Mouse (Mus musculus) urinary bladder, adult 2 months (tissue): ENCODE measurements around the gene Chrna1. TPM values are rescaled to one million over a fixed set of nuclear protein-coding genes. Genes with fewer than 3 reads are reported as not detected.
"Not testable (repeated sequence)": the region's sequence is repeated elsewhere in the genome, so short reads cannot be mapped to it uniquely, and the experiment has no call there.

Experiments used
- DNase-seq: peaks from one replicate; pipeline ENCODE4 v3.0.0; 2022; ENCODE audit warnings: low spot score
- polyA plus RNA-seq: library from polyadenylated mRNA; depleted of rRNA; stranded (reverse); fragments of >200 nt; gene quantifications from 2 replicates; pipeline ENCODE4 v1.2.3, GENCODE M21; 2012

The Chrna1 gene
- polyA plus RNA-seq, 1 experiment, result not detected

GRCm38 (mm10) chr2:73557956-73558355 lies 22.2 kb downstream of the Chrna1 start:
- DNase-seq, result no peak

DNA sequence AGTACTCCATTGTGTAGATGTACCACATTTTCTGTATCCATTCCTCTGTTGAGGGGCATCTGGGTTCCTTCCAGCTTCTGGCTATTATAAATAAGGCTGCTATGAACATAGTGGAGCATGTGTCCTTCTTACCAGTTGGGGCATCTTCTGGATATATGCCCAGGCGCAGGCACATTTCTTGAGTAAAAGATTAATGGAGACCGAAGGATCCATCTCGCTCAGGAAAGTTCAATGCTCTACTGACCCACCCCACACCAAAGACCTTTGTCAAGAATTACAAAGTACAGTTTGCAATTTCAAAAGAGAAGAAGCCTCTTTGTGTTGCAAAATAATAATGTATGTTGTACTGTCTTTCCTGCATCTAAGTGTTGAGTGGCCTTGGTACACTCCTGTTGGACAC lies 23.1 kb downstream of the Chrna1 start:
- not testable (repeated sequence) for DNase-seq

DNA sequence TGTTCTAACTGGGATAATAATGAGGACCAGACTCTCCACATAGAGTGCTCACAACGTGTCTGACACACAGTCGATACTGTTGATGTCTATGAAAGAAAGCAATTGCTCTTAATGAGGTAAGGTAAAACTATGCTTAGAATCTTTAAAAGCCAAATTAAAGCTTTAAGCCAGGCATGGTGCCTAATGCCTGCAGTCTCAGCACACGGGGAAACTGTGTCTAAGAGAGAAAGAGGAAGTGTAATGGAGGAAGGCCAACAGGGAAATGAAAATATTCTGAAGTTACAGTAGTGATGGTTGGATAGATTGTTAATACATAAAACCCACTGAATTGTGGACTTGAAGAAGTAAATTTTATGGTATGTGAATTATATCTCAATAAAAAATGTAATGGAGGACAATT lies 25.7 kb downstream of the Chrna1 start:
- DNase-seq, result no peak

DNA sequence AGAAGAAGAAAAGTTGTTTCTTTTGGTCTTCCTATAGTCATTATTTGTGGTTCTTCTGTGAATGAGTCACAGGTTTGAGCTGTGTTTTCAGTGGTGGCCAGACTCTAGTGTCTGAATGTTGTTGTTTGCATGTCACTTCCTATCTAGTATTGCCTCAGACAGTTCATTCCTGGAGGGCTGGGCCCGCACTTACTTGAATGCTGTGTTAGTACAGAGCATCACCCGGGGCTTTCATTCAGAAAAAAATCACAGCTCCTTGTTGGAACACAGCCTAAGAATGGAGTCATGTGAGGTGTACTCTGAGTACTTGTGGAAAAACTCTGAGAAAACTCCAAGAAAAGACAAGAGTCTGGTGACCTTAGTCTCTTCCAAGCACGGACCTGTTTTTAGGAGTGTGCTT lies 27.2 kb downstream of the Chrna1 start:
- DNase-seq, result no peak

GRCm38 (mm10) chr2:73550725-73551124 lies 29.4 kb downstream of the Chrna1 start:
- DNase-seq, result no peak

- no peak for DNase-seq
Observed at GRCm38 (mm10) chr2:73548542-73548941, 31.6 kb downstream of the Chrna1 start.

DNA sequence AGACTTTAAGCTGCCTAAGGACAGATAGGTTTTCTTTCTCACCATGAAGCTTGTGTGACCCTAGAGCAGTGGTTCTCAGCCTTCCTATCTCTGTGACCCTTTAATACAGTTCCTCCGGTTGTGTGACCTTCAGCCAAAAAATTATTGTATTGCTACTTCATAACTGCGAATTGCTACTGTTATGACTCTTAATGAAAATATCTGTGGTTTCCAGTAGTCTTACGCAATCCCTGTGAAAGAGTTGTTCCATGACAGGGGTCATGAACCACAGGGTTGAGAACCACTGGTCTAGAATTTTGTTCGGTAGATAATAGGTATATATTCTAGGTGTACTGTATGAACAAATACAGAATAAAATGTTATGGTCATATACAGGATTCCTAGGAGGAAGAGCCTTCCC lies 32.9 kb downstream of the Chrna1 start:
- DNase-seq, result no peak

- DNase-seq, result no peak
Observed at GRCm38 (mm10) chr2:73545556-73545955, 34.6 kb downstream of the Chrna1 start.

- DNase-seq, result no peak
Observed at GRCm38 (mm10) chr2:73540450-73541162, 39.5 kb downstream of the Chrna1 start.

GRCm38 (mm10) chr2:73539697-73540096 lies 40.4 kb downstream of the Chrna1 start:
- DNase-seq, result no peak

DNA sequence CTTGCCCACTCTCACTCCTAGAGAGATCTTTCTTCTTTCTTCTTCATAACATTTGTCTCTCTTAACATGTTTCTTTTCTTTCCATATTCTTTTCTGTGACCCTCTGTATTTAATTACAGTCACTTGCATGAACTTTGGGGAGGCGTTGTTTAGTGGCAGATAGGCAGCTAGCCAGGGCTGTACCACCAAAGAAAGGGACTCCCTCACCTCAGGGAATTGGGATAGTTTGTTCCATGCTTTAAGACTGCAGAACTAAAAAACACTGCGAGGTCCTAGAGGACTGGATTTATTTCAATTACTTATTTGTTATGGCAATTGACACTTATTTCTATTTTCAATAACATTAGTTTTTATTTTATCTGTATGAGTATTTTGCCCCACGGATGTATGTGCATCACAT lies 41.0 kb downstream of the Chrna1 start:
- DNase-seq, result no peak

DNA sequence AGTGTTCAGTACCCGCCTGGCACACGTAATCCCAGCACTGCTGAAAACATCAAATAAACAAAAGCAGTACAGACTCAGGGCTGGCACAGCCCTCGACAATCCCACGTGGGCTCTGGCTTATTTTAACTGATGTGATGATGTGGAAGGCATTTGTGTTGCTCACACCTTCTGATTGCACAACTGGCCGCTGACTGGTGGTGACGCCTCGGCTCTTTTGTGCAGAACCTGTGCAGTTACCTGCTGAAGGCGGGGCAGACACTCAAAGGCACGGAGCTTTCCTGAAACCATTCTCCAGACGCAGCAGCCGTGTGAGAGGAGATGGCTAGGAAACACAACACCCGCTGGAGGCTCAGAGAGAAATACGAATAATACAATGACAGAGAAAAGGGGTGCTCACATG lies 41.5 kb downstream of the Chrna1 start:
- no peak for DNase-seq

DNA sequence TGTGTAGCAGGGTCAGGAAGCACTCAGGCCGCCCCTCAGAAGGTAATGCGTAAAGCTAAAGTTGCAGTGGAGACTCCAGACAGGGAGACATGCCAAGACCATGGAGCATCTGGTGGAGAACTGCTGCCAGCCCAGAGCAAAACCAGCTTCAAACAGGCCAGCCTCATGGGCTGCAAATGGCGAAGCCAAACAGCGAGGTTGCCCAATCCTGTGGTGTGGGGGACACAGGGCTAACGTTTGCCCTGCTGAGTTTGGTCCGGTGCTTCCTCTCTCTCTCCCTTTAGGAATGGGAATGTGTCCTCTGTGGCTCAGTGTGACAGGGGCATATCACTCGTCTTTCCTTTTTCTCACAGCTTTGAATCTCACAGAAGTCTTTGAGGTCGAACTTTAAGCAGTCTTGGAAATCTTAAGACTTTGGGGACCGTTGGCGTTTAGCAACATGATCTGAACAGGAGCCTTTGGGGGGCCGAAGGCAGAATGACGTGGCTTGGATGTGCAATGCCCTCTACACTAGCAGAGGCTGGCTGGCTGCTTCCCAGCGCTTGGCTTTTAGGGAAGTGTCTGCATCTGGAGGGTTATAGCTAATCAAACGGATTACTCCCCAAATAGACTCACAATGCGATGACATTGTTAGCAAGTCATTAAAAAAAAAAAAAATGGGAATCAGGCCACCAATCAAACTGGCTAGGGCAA lies 43.9 kb downstream of the Chrna1 start:
- DNase-seq, result no peak

DNA sequence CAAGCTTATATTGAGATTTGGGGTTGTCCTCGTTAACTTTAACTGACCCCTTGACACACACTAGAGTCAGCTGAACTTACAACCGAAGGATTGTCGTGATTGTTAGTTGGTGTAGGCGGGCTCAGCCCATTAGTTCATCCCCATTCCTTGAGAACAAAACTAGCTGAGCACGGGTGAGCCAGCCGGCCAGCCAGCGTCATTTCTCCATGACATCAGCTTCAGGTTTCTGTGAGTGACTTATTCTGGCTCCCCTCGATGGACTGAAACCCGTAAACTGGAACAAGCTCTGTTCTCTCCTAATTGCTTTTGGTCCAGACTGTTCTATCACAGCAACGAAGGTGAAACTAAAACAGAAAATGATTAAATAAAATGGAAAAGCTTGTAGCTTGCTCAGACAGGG lies 45.4 kb downstream of the Chrna1 start:
- DNase-seq, result no peak

- DNase-seq, result no peak
Observed at GRCm38 (mm10) chr2:73530487-73530886, 49.7 kb downstream of the Chrna1 start.

GRCm38 (mm10) chr2:73529356-73530330 lies 50.5 kb downstream of the Chrna1 start, which contains the start of gene Wipf1:
TSS of gene Wipf1 (minus strand) at chr2:73529734.
- DNase-seq, result peak; percentile 69

DNA sequence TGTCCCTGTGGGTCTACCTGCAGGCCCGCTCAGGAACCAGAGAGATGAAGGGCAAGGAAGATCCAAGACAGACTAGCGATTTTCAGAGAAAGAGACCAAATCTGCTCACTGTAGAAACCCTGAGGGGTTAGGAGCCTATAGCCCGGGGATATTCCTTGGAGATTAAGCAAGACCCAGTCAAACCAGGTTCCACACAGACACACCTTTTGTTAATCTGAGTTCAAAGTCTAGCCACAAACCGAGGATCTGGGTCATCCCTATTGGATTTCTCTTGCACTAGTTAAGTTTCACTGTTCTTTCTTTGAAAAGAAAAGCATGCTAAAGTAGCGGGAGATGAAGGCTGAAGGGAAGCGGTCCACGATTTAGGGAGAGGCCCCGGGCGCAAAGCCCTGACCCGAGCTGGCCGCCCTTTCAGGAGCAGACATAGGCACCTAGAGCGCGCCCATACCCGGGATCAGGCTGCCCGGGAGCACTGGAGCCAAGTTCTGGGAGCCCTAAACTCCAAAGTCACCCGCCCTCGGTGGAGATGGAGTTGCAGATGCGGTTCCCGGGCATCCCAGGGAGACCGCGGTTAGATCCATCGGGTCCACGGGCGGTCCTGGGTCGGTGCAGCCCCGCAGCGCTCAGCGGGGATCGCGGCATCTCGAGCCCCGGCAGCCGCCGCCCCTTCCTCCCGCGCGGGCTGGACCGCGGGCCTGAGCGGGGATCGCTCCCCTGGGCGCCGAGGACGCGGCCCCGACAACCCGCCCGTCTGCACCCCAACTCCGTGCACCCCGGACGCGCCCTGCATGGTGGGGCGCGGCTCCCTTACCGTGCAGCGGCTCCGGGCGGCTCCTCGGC lies 51.4 kb downstream of the Chrna1 start:
- DNase-seq, result no peak

GRCm38 (mm10) chr2:73527956-73528355 lies 52.2 kb downstream of the Chrna1 start:
- no peak for DNase-seq

DNA sequence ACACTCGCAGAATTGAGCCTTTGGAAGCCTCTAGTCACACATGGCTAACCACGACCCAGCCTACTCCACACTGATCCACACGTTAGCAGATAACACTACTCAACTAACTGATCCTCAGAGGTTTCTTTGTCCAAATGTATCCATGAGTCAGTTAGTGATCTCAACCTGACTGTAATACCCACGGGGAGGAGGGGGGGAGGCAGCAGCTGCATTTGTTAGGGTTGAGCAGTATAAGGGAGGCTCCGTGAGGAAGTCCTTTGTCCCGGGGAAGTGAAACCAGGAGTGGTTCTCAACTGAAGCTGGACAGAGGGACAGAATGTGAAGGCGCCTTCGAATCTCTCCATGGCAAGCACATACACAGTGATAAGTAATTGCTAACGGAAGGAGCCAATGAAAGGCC lies 53.4 kb downstream of the Chrna1 start:
- no peak for DNase-seq

DNA sequence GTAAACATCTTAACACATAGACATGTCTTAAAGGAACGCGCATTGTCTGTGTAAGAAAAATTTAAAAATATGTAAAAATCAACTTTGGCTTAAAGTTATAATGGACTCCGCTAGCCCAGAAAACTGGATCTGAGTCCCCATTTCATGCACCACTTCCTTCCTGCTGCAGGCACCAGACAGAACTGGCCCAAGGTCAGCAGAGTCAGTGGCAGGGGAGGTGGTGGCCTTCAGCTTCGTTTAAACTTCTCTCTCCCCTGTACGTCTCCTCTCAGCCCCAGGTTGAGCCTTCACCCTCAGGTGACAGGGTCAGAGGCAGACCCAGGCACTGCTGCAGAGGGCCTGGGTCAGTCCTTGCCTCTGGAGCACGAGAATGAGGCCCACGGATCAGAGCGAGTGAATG lies 57.2 kb downstream of the Chrna1 start:
- DNase-seq, result no peak

DNA sequence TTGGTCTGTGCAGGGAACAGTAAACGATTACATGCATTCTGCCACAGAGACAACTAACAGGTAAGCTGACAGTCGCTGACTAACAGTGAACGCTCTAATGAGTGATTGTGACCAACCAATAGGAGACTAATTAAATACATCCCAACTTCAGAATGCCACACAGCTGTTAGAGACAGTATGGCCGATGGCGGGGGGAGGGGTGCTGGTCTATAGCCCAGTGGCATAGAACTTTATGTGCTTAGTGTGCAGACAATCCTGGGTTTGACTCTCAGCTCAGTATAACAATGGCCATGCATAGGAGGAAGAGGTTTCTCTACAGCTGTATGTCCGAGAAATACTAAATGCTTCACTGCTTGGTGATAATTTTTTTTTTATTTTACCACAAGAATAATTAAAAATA lies 57.8 kb downstream of the Chrna1 start:
- no peak for DNase-seq
